Mouse (Mus musculus): Measurements from ENCODE around the gene Ttc6. TPM values are rescaled to one million over a fixed set of nuclear protein-coding genes. Genes with fewer than 3 reads are reported as not detected.
A peak's percentile ranks its signal among the peaks of the same experiment; 100 is the strongest.

Ttc6 gene
- total RNA-seq, 2 experiments from 2014 or later: 0.05 TPM; not detected in 1

- intact Hi-C loops (cut with DNase I): no loop called here
- H3K4me3 ChIP-seq: peak overlapping the region; percentile 31
- DNase-seq (ENCODE audit: extremely low spot score in 1 of 2, low spot score in 2 of 2): peak; percentile 15 to 33
- no peak overlapping the region for H3K27ac ChIP-seq
- TF ChIP-seq CTCF (IDR thresholded peaks at IDR 0.05): peak; percentile 54
These were observed 12.2 kb downstream of the Ttc6 start for GRCm38 (mm10) chr12:57575931-57576628.

- no peak for TF ChIP-seq CTCF (IDR thresholded peaks at IDR 0.05)
- no peak for DNase-seq (ENCODE audit: extremely low spot score in 1 of 2, low spot score in 2 of 2)
- Histone ChIP-seq H3K4me3 (no peak overlapping the region), H3K27ac (no peak overlapping the region)
- intact Hi-C loops (cut with DNase I): no loop called here
These were observed 43.7 kb downstream of the Ttc6 start for GRCm38 (mm10) chr12:57607624-57608023.

- intact Hi-C loops (cut with DNase I): no loop called here
- no peak for DNase-seq (ENCODE audit: extremely low spot score in 1 of 2, low spot score in 2 of 2)
- no peak overlapping the region for H3K4me3 ChIP-seq
- H3K27ac ChIP-seq: no peak overlapping the region
- TF ChIP-seq CTCF (IDR thresholded peaks at IDR 0.05): no peak
These were observed 51.2 kb downstream of the Ttc6 start for GRCm38 (mm10) chr12:57615137-57615536.

GRCm38 (mm10) chr12:57622030-57622429, 58.1 kb downstream of the Ttc6 start:
- TF ChIP-seq CTCF (IDR thresholded peaks at IDR 0.05): no peak
- intact Hi-C loops (cut with DNase I): loop anchor here (10.0 kb wide), 1 partner anchor 337 kb away; no protein-coding TSS in a partner anchor
- Histone ChIP-seq H3K4me3 (no peak overlapping the region), H3K27ac (no peak overlapping the region)
- DNase-seq (ENCODE audit: extremely low spot score in 1 of 2, low spot score in 2 of 2): no peak

GRCm38 (mm10) chr12:57623264-57623663, 59.4 kb downstream of the Ttc6 start:
- no peak for TF ChIP-seq CTCF (IDR thresholded peaks at IDR 0.05)
- DNase-seq (ENCODE audit: extremely low spot score in 1 of 2, low spot score in 2 of 2): no peak
- no peak overlapping the region for H3K27ac ChIP-seq
- intact Hi-C loops (cut with DNase I): loop anchor here (10.0 kb wide), 1 partner anchor 338 kb away; no protein-coding TSS in a partner anchor
- H3K4me3 ChIP-seq: no peak overlapping the region

GRCm38 (mm10) chr12:57624011-57624608, 60.2 kb downstream of the Ttc6 start:
- intact Hi-C loops (cut with DNase I): loop anchor here (10.0 kb wide), 1 partner anchor 339 kb away; no protein-coding TSS in a partner anchor
- Histone ChIP-seq H3K4me3 (no peak overlapping the region), H3K27ac (no peak overlapping the region)
- DNase-seq (ENCODE audit: extremely low spot score in 1 of 2, low spot score in 2 of 2): no peak
- no peak for TF ChIP-seq CTCF (IDR thresholded peaks at IDR 0.05)

- H3K4me3 ChIP-seq: no peak overlapping the region
- TF ChIP-seq CTCF (IDR thresholded peaks at IDR 0.05): no peak
- no peak overlapping the region for H3K27ac ChIP-seq
- intact Hi-C loops (cut with DNase I): no loop called here
- no peak for DNase-seq (ENCODE audit: extremely low spot score in 1 of 2, low spot score in 2 of 2)
These were observed 86.1 kb downstream of the Ttc6 start for GRCm38 (mm10) chr12:57650011-57650410.

GRCm38 (mm10) chr12:57650677-57651076, 86.8 kb downstream of the Ttc6 start:
- H3K27ac ChIP-seq: no peak overlapping the region
- no peak for TF ChIP-seq CTCF (IDR thresholded peaks at IDR 0.05)

GRCm38 (mm10) chr12:57662986-57663674, 99.2 kb downstream of the Ttc6 start:
- H3K27ac ChIP-seq: no peak overlapping the region
- DNase-seq (ENCODE audit: extremely low spot score in 1 of 2, low spot score in 2 of 2): no peak
- H3K4me3 ChIP-seq: no peak overlapping the region
- no peak for TF ChIP-seq CTCF (IDR thresholded peaks at IDR 0.05)
- intact Hi-C loops (cut with DNase I): no loop called here

More at GRCm38 (mm10) chr12:57650677-57651076, 86.8 kb downstream of the Ttc6 start:
- H3K4me3 ChIP-seq: no peak overlapping the region
- intact Hi-C loops (cut with DNase I): no loop called here
- DNase-seq (ENCODE audit: extremely low spot score in 1 of 2, low spot score in 2 of 2): no peak

- no peak for DNase-seq (ENCODE audit: extremely low spot score in 1 of 2, low spot score in 2 of 2)
- intact Hi-C loops (cut with DNase I): no loop called here
- Histone ChIP-seq H3K4me3 (no peak overlapping the region), H3K27ac (no peak overlapping the region)
- TF ChIP-seq CTCF (IDR thresholded peaks at IDR 0.05): no peak
These were observed 108.5 kb downstream of the Ttc6 start for GRCm38 (mm10) chr12:57672414-57672813.

GRCm38 (mm10) chr12:57684967-57685423, 121.1 kb downstream of the Ttc6 start:
- TF ChIP-seq CTCF (IDR thresholded peaks at IDR 0.05): no peak
- intact Hi-C loops (cut with DNase I): no loop called here
- no peak overlapping the region for H3K27ac ChIP-seq
- DNase-seq (ENCODE audit: extremely low spot score in 1 of 2, low spot score in 2 of 2): no peak
- no peak overlapping the region for H3K4me3 ChIP-seq

GRCm38 (mm10) chr12:57709966-57710365, 146.1 kb downstream of the Ttc6 start:
- intact Hi-C loops (cut with DNase I): no loop called here
- TF ChIP-seq CTCF (IDR thresholded peaks at IDR 0.05): no peak
- Histone ChIP-seq H3K27ac (no peak overlapping the region), H3K4me3 (no peak overlapping the region)
- no peak for DNase-seq (ENCODE audit: extremely low spot score in 1 of 2, low spot score in 2 of 2)
